Mouse (Mus musculus) embryonic facial prominence, embryonic 15.5 days (tissue): ENCODE measurements at regions not wholly inside any gene's neighbourhood (a gene's known extent, or its start where the extent isn't known, plus 50 kb on each side); places are given as distances from the start of the nearest gene placed in this dataset.
"Not testable (repeated sequence)": the region's sequence is repeated elsewhere in the genome, so short reads cannot be mapped to it uniquely, and the experiment has no call there.

ENCODE experiments used
- ATAC-seq: fragments of 200-750 bp; cut with Nextera tagmentation; 2 replicates; pipeline ENCODE4 v1.8.0; 2017; ENCODE audit warnings: low read depth, moderate TSS enrichment; ENCODE audit not compliant: insufficient number of reproducible peaks, low FRiP score, low TSS enrichment
- H3K27ac ChIP-seq: fragments of 300-500 bp; sonication (generic); replicated peaks from 2 replicates; pipeline ENCODE4 v1.5.1; 2015; ENCODE audit warnings: mild to moderate bottlenecking, inconsistent platforms
- H3K27me3 ChIP-seq: fragments of 300-500 bp; sonication (generic); 2 replicates; pipeline ENCODE4 v1.6.1; 2015; ENCODE audit warnings: inconsistent platforms
- H3K36me3 ChIP-seq: fragments of 300-500 bp; sonication (generic); 2 replicates; pipeline ENCODE4 v1.6.1; 2015; ENCODE audit warnings: mild to moderate bottlenecking, inconsistent platforms
- H3K4me1 ChIP-seq: fragments of 300-500 bp; sonication (generic); 2 replicates; pipeline ENCODE4 v1.6.1; 2015; ENCODE audit warnings: inconsistent platforms
- H3K4me2 ChIP-seq: fragments of 300-500 bp; sonication (generic); replicated peaks from 2 replicates; pipeline ENCODE4 v1.6.1; 2015; ENCODE audit warnings: mild to moderate bottlenecking, inconsistent platforms
- H3K4me3 ChIP-seq: fragments of 300-500 bp; sonication (generic); replicated peaks from 2 replicates; pipeline ENCODE4 v1.5.1; 2015; ENCODE audit warnings: mild to moderate bottlenecking, inconsistent platforms
- H3K9ac ChIP-seq: fragments of 300-500 bp; sonication (generic); 2 replicates; pipeline ENCODE4 v1.6.1; 2015; ENCODE audit warnings: inconsistent platforms
- H3K9me3 ChIP-seq: fragments of 300-500 bp; sonication (generic); replicated peaks from 2 replicates; pipeline ENCODE4 v1.6.1; 2016; ENCODE audit warnings: inconsistent platforms
- WGBS: fragments of 180-500 bp; shearing (Covaris S2); methylation state at CpG from one replicate; pipeline ENCODE4 v1.1.7; 2015; 5-methylcytosine and 5-hydroxymethylcytosine counted together

- 92% methylated on average over 5 of the region's 5 CpGs for WGBS
- H3K4me3 ChIP-seq: no peak overlapping the region
- no peaks in the 10 kb centered on the region for H3K27me3 ChIP-seq
- no peak overlapping the region for H3K9ac ChIP-seq
- no peak overlapping the region for H3K4me2 ChIP-seq
- no peaks in the 10 kb centered on the region for H3K36me3 ChIP-seq
- no peak for ATAC-seq
- no peaks in the 10 kb centered on the region for H3K9me3 ChIP-seq
- H3K4me1 ChIP-seq: no peaks in the 10 kb centered on the region
- no peak overlapping the region for H3K27ac ChIP-seq
Measured at GRCm38 (mm10) chr13:111911071-111911470, 102.3 kb upstream of the Map3k1 start.

- Histone ChIP-seq H3K36me3 (no peaks in the 10 kb centered on the region), H3K9ac (no peak overlapping the region), H3K27ac (no peak overlapping the region), H3K4me3 (no peak overlapping the region), H3K27me3 (no peaks in the 10 kb centered on the region), H3K9me3 (no peaks in the 10 kb centered on the region), H3K4me2 (no peak overlapping the region), H3K4me1 (no peaks in the 10 kb centered on the region)
- ATAC-seq: no peak
- 65% methylated on average over 11 of the region's 11 CpGs for WGBS
Measured at GRCm38 (mm10) chr13:111911661-111912312, 103.0 kb upstream of the Map3k1 start.

DNA sequence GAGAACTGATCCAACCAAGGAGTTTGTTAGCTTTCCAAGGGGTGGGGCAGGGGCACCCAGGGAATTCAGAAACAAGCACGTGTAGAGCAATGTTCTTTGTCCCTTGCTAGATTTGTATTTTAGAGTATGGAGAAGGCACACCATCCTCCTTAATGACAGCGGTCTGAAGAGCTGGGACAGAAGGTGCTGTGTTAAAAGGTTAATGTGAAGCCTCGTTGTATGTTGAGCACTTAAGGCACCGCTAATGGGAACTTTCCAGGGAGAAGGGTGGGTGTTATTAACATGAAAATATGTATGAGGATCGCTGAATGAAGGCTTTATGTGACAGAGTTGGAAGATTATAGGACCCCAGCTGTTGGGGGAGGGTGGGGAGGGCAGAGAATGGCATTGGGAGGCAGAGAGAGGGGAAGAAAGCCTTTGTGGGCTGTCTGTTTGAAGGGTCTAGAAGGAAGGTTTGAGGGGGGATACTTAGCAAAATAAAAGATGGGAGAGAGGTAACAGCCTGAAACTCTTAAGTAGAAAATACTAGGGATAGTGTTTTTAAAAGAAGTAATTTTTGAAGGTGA is 105.6 kb upstream of the Map3k1 start:
- H3K4me2 ChIP-seq: no peak overlapping the region
- H3K27me3 ChIP-seq: no peaks in the 10 kb centered on the region
- no peak for ATAC-seq
- no peak overlapping the region for H3K4me3 ChIP-seq
- no peaks in the 10 kb centered on the region for H3K9me3 ChIP-seq
- H3K36me3 ChIP-seq: no peaks in the 10 kb centered on the region
- H3K27ac ChIP-seq: no peak overlapping the region
- no peaks in the 10 kb centered on the region for H3K4me1 ChIP-seq
- no peak overlapping the region for H3K9ac ChIP-seq
- WGBS: 57% methylated on average over 5 of the region's 5 CpGs

GRCm38 (mm10) chr13:111919417-111919816 is 110.6 kb upstream of the Map3k1 start:
- H3K4me3 ChIP-seq, H3K36me3 ChIP-seq, H3K27ac ChIP-seq, H3K4me2 ChIP-seq, H3K4me1 ChIP-seq, ATAC-seq, H3K9ac ChIP-seq, H3K27me3 ChIP-seq: not testable (repeated sequence)
- 74% methylated on average over 11 of the region's 11 CpGs for WGBS
- peaks cover 12% of the 10 kb centered on the region; the same call in 1 of the 2 replicates for H3K9me3 ChIP-seq

- Histone ChIP-seq H3K9me3 (peaks cover 12% of the 10 kb centered on the region; the same call in 1 of the 2 replicates), H3K9ac (no peak overlapping the region), H3K4me3 (no peak overlapping the region), H3K27me3 (no peaks in the 10 kb centered on the region), H3K36me3 (no peaks in the 10 kb centered on the region), H3K4me1 (no peaks in the 10 kb centered on the region), H3K4me2 (no peak overlapping the region), H3K27ac (no peak overlapping the region)
- WGBS: 77% methylated on average over 2 of the region's 2 CpGs
- no peak for ATAC-seq
Measured at GRCm38 (mm10) chr13:111920534-111920933, 111.7 kb upstream of the Map3k1 start.

DNA sequence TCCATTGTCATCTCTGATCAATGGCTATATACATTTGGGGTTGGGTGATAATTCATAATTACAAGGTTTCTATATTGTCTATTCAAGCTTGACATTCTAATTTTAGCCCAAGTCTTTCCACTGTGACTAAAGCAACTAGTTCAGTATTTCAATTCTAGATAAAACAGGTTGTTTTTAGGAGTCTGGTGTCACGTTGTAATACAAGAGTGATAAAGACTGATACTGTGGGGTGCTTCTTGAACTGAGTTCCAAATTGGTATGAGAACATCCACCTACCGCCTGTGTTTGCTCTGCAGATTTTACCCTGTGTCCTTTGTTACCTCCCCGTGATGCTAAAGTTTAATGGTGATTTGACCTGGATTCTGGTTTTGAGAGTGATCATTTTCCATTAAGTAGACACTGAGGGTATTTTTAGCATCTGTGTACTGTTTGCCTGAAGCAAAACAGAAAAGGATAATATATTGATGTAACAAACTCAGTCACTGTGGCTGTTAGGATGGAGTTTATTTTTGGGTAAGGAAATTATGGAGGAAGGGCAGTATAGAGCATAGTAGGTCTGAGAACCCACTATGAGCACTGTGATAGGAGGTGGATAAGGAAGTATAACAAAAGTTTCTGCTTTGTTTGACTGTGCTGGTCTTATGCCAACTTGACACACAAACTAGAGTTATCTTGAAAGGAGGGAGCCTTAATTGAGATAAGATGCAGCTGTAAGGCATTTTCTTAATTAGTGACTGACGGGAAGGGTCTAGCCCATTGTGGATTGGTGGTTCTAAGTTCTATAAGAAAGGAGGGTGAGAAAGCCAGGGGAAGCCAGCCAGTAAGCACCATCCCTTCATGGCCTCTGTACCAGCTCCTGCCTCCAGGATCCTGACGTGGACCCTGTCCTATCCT is 112.6 kb upstream of the Map3k1 start:
- ATAC-seq: no peak
- Histone ChIP-seq H3K4me3 (no peak overlapping the region), H3K27ac (no peak overlapping the region), H3K9me3 (peaks cover 12% of the 10 kb centered on the region; the same call in 1 of the 2 replicates), H3K4me1 (no peaks in the 10 kb centered on the region), H3K9ac (no peak overlapping the region), H3K36me3 (no peaks in the 10 kb centered on the region), H3K27me3 (no peaks in the 10 kb centered on the region), H3K4me2 (no peak overlapping the region)
- 87% methylated on average over 5 of the region's 5 CpGs for WGBS

DNA sequence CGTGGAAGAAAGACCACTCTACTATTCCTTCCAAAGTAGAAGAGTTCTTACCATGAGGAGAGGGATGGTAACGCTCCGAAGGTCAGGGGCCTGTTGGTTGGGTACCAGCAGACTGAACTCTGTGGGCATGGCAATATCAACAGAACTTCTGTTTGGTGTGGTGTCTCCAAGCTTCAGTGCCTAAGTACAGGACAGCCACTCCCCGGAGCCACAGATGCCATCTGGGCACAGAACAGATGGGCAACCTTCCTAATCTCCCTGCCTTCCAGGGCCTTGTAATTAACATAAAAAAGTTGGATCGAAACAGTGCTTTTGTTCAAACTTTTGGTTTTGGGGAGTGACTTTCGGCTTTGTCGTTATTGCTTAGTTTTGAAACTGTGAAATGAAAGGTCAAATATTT is 116.6 kb upstream of the Map3k1 start:
- no peaks in the 10 kb centered on the region for H3K4me1 ChIP-seq
- ATAC-seq: no peak
- H3K9me3 ChIP-seq: peaks cover 12% of the 10 kb centered on the region; the same call in 1 of the 2 replicates
- H3K4me2 ChIP-seq: no peak overlapping the region
- H3K4me3 ChIP-seq: no peak overlapping the region
- no peaks in the 10 kb centered on the region for H3K27me3 ChIP-seq
- H3K36me3 ChIP-seq: no peaks in the 10 kb centered on the region
- 91% methylated on average over 7 of the region's 7 CpGs for WGBS
- H3K27ac ChIP-seq: no peak overlapping the region
- H3K9ac ChIP-seq: no peak overlapping the region

DNA sequence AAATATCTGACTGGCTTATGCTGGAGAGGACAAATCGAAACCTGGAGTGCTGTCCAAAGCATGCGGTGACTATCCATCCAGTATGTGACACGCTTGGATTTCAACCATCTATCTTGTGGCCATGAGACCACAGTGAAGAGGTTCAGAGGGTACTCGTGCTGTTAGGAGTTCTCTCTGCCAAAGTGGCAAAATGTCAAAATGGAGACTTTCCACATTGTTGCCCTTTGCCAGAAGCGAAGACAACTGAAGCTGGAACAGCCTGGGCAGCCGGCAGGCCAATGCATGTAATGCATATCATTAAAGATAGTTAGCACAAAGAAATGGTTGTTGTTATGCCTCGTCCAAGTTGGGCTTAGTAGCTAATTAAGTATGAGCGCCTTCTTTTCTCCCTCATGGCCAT is 118.0 kb upstream of the Map3k1 start:
- no peaks in the 10 kb centered on the region for H3K36me3 ChIP-seq
- H3K4me2 ChIP-seq: no peak overlapping the region
- no peak overlapping the region for H3K4me3 ChIP-seq
- no peaks in the 10 kb centered on the region for H3K4me1 ChIP-seq
- peaks cover 9% of the 10 kb centered on the region; the same call in 1 of the 2 replicates for H3K9me3 ChIP-seq
- whole genome bisulfite sequencing: 73% methylated on average over 8 of the region's 8 CpGs
- no peak for ATAC-seq
- no peak overlapping the region for H3K9ac ChIP-seq
- no peak overlapping the region for H3K27ac ChIP-seq
- H3K27me3 ChIP-seq: no peaks in the 10 kb centered on the region

- Histone ChIP-seq H3K9ac (no peak overlapping the region), H3K4me3 (no peak overlapping the region), H3K36me3 (no peaks in the 10 kb centered on the region), H3K27me3 (no peaks in the 10 kb centered on the region), H3K4me2 (no peak overlapping the region), H3K27ac (no peak overlapping the region), H3K4me1 (no peaks in the 10 kb centered on the region), H3K9me3 (peaks cover 2% of the 10 kb centered on the region; the same call in 1 of the 2 replicates)
- no peak for ATAC-seq
- 63% methylated on average over 3 of the region's 3 CpGs for WGBS
Measured at GRCm38 (mm10) chr13:111927489-111927888, 118.7 kb upstream of the Map3k1 start.

- no peak overlapping the region for H3K4me3 ChIP-seq
- no peak overlapping the region for H3K4me2 ChIP-seq
- H3K36me3 ChIP-seq: no peaks in the 10 kb centered on the region
- H3K9me3 ChIP-seq: no peaks in the 10 kb centered on the region
- WGBS: 68% methylated on average over 9 of the region's 9 CpGs
- no peak overlapping the region for H3K9ac ChIP-seq
- H3K4me1 ChIP-seq: no peaks in the 10 kb centered on the region
- no peak for ATAC-seq
- 0 out of 2 replicates have a peak overlapping the region, but pooled peaks have one; percentile 1 for H3K27ac ChIP-seq
- no peaks in the 10 kb centered on the region for H3K27me3 ChIP-seq
Measured at GRCm38 (mm10) chr13:111928636-111929544, 120.1 kb upstream of the Map3k1 start.

GRCm38 (mm10) chr13:111929908-111930307 is 121.1 kb upstream of the Map3k1 start:
- H3K36me3 ChIP-seq: no peaks in the 10 kb centered on the region
- no peaks in the 10 kb centered on the region for H3K4me1 ChIP-seq
- H3K27me3 ChIP-seq: no peaks in the 10 kb centered on the region
- ATAC-seq: no peak
- H3K4me2 ChIP-seq: no peak overlapping the region
- no peaks in the 10 kb centered on the region for H3K9me3 ChIP-seq
- H3K27ac ChIP-seq: no peak overlapping the region
- no peak overlapping the region for H3K4me3 ChIP-seq
- H3K9ac ChIP-seq: no peak overlapping the region
- WGBS: 72% methylated on average over 1 of the region's 1 CpGs
